Mouse (Mus musculus) small intestine, adult 2 months (tissue): ENCODE results near the gene Zfp523.

Source experiments
- CTCF ChIP-seq: fragments of 200-500 bp; IDR thresholded peaks from 2 replicates; pipeline ENCODE4 v1.5.1; 2012; ENCODE audit warnings: low read depth, mild to moderate bottlenecking, control low read depth, inconsistent platforms, low read length, moderate library complexity, mixed read lengths; ENCODE audit not compliant: insufficient replicate concordance, insufficient read length; ENCODE audit errors: extremely low read depth
- POLR2A ChIP-seq: fragments of 200-500 bp; IDR thresholded peaks from 2 replicates; pipeline ENCODE4 v1.6.1; 2012; ENCODE audit warnings: low read depth, mild to moderate bottlenecking, control low read depth, inconsistent platforms, low read length, moderate library complexity

- TF ChIP-seq CTCF (no peak), POLR2A (no peak)
Observed at GRCm38 (mm10) chr17:28205443-28205842, 28.5 kb downstream of the Zfp523 start.
